Mouse (Mus musculus): ENCODE measurements around the gene Zfp536. TPM values are rescaled to one million over a fixed set of nuclear protein-coding genes. Genes with fewer than 3 reads are reported as not detected.

Zfp536 gene
- polyA plus RNA-seq, 1 experiment from 2014 or later: 27.5 TPM

- no peak for ATAC-seq (ENCODE audit: low FRiP score)
- no peaks in the 10 kb centered on the region for H3K4me1 ChIP-seq (ENCODE audit: control insufficient read depth, insufficient read depth, low read length)
- H3K4me3 ChIP-seq (ENCODE audit: low read depth, low read length): no peak overlapping the region
- H3K27me3 ChIP-seq (ENCODE audit: control insufficient read depth, insufficient read depth, low read length): no peaks in the 10 kb centered on the region
- 84% methylated on average over 4 of the region's 4 CpGs for WGBS
- H3K9ac ChIP-seq (ENCODE audit: low read length): no peak overlapping the region
- H3K4me2 ChIP-seq: no peak overlapping the region
- no peaks in the 10 kb centered on the region for H3K36me3 ChIP-seq (ENCODE audit: control insufficient read depth, insufficient read depth, low read length)
- no peak for DNase-seq (ENCODE audit: low spot score, missing footprints)
- H3K9me3 ChIP-seq (ENCODE audit: control insufficient read depth, low read length): no peaks in the 10 kb centered on the region
- H3K27ac ChIP-seq (ENCODE audit: low read depth, low read length): no peak overlapping the region
Measured at GRCm38 (mm10) chr7:37788721-37789120, 15.3 kb upstream of the Zfp536 start.

- Histone ChIP-seq H3K9ac (ENCODE audit: low read length) (no peak overlapping the region), H3K4me3 (ENCODE audit: low read depth, low read length) (no peak overlapping the region), H3K4me1 (ENCODE audit: control insufficient read depth, insufficient read depth, low read length) (peaks cover 9% of the 10 kb centered on the region), H3K36me3 (ENCODE audit: control insufficient read depth, insufficient read depth, low read length) (no peaks in the 10 kb centered on the region), H3K27ac (ENCODE audit: low read depth, low read length) (no peak overlapping the region), H3K4me2 (no peak overlapping the region), H3K9me3 (ENCODE audit: control insufficient read depth, low read length) (no peaks in the 10 kb centered on the region), H3K27me3 (ENCODE audit: control insufficient read depth, insufficient read depth, low read length) (no peaks in the 10 kb centered on the region)
- peak; percentile 97 for DNase-seq (ENCODE audit: low spot score, missing footprints)
- WGBS: 2% methylated on average over 15 of the region's 15 CpGs
- ATAC-seq (ENCODE audit: low FRiP score): no peak
Measured at GRCm38 (mm10) chr7:37775502-37775901, 2.1 kb upstream of the Zfp536 start.

GRCm38 (mm10) chr7:37774463-37774970 lies 1.1 kb upstream of the Zfp536 start:
- no peak overlapping the region for H3K27ac ChIP-seq (ENCODE audit: low read depth, low read length)
- ATAC-seq (ENCODE audit: low FRiP score): no peak
- H3K9me3 ChIP-seq (ENCODE audit: control insufficient read depth, low read length): no peaks in the 10 kb centered on the region
- peak overlapping the region; percentile 11; the same call in 1 of the 2 replicates for H3K4me2 ChIP-seq
- H3K27me3 ChIP-seq (ENCODE audit: control insufficient read depth, insufficient read depth, low read length): no peaks in the 10 kb centered on the region
- no peak overlapping the region for H3K9ac ChIP-seq (ENCODE audit: low read length)
- 10% methylated on average over 11 of the region's 11 CpGs for WGBS
- no peak overlapping the region for H3K4me3 ChIP-seq (ENCODE audit: low read depth, low read length)
- peak; percentile 92 for DNase-seq (ENCODE audit: low spot score, missing footprints)
- H3K36me3 ChIP-seq (ENCODE audit: control insufficient read depth, insufficient read depth, low read length): no peaks in the 10 kb centered on the region
- peaks cover 9% of the 10 kb centered on the region for H3K4me1 ChIP-seq (ENCODE audit: control insufficient read depth, insufficient read depth, low read length)

GRCm38 (mm10) chr7:37773906-37774305 lies 465 bp upstream of the Zfp536 start:
- H3K4me3 ChIP-seq (ENCODE audit: low read depth, low read length): peak overlapping the region; percentile 55
- no peak overlapping the region for H3K27ac ChIP-seq (ENCODE audit: low read depth, low read length)
- peak overlapping the region; percentile 90; the same call in 1 of the 2 replicates for H3K9ac ChIP-seq (ENCODE audit: low read length)
- peak; percentile 90 for DNase-seq (ENCODE audit: low spot score, missing footprints)
- ATAC-seq (ENCODE audit: low FRiP score): no peak
- H3K4me1 ChIP-seq (ENCODE audit: control insufficient read depth, insufficient read depth, low read length): peaks cover 9% of the 10 kb centered on the region
- no peaks in the 10 kb centered on the region for H3K36me3 ChIP-seq (ENCODE audit: control insufficient read depth, insufficient read depth, low read length)
- 7% methylated on average over 5 of the region's 5 CpGs for WGBS
- no peaks in the 10 kb centered on the region for H3K9me3 ChIP-seq (ENCODE audit: control insufficient read depth, low read length)
- no peaks in the 10 kb centered on the region for H3K27me3 ChIP-seq (ENCODE audit: control insufficient read depth, insufficient read depth, low read length)
- peak overlapping the region; percentile 87 for H3K4me2 ChIP-seq

DNA sequence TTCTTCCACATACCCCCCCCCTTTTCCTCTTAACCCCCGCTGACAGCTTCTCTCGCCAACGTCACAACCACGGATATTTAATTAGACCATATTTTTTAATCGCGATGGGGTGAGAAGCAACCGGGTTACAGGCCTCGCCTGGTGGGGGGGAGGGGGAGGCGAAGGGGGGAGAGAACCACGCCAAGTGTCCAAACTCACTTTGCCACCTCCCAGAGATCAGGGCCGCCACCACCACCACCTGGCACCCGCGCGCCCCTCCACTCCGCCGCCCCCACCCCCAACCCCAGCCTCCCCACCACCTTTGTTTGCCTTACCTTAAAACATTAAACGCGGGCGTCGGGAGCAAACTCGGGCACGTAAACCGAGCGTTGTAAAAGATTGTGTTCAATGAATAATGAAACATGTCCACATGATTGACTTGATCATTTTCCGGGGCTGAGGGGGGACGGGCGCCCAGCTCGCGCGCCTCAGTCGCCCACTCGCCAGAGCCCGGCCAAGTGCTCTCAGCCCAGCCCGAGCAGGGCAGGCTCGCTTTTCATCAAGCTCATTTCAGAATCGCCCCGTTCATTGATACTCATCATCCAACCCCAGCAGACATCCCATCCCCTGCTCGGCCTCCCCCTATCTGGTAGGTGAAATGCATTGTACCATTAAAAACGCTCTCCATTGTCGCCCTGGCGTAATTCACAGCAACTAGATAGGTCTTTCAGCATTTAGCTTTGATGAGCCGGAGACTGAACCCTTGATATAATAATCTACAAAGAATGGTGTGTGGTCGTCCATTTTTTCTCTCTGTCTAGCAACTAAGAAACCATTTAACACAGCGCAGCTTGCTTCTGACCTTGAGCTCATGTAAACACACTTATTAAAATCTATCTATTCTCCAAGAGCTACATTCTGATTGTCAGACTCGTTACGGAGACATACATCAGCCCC lies 797 bp downstream of the Zfp536 start:
- under 1% methylated on average over 46 of the region's 46 CpGs for WGBS
- no peaks in the 10 kb centered on the region for H3K9me3 ChIP-seq (ENCODE audit: control insufficient read depth, low read length)
- peak overlapping the region; percentile 82 for H3K27ac ChIP-seq (ENCODE audit: low read depth, low read length)
- peak; percentile 43 for ATAC-seq (ENCODE audit: low FRiP score)
- H3K4me1 ChIP-seq (ENCODE audit: control insufficient read depth, insufficient read depth, low read length): peaks cover 20% of the 10 kb centered on the region
- peak overlapping the region; percentile 55 for H3K4me3 ChIP-seq (ENCODE audit: low read depth, low read length)
- no peaks in the 10 kb centered on the region; the same call in none of the 2 replicates for H3K27me3 ChIP-seq (ENCODE audit: control insufficient read depth, insufficient read depth, low read length)
- DNase-seq (ENCODE audit: low spot score, missing footprints): peak; percentile 97
- H3K9ac ChIP-seq (ENCODE audit: low read length): peak overlapping the region; percentile 90
- H3K36me3 ChIP-seq (ENCODE audit: control insufficient read depth, insufficient read depth, low read length): no peaks in the 10 kb centered on the region
- H3K4me2 ChIP-seq: peak overlapping the region; percentile 87

- under 1% methylated on average over 66 of the region's 75 CpGs for WGBS
- peak; percentile 97 for DNase-seq (ENCODE audit: low spot score, missing footprints)
- H3K4me1 ChIP-seq (ENCODE audit: control insufficient read depth, insufficient read depth, low read length): peaks cover 26% of the 10 kb centered on the region
- peak overlapping the region; percentile 90 for H3K9ac ChIP-seq (ENCODE audit: low read length)
- H3K9me3 ChIP-seq (ENCODE audit: control insufficient read depth, low read length): no peaks in the 10 kb centered on the region
- no peaks in the 10 kb centered on the region; the same call in none of the 2 replicates for H3K27me3 ChIP-seq (ENCODE audit: control insufficient read depth, insufficient read depth, low read length)
- H3K27ac ChIP-seq (ENCODE audit: low read depth, low read length): peak overlapping the region; percentile 82
- peak overlapping the region; percentile 55 for H3K4me3 ChIP-seq (ENCODE audit: low read depth, low read length)
- H3K36me3 ChIP-seq (ENCODE audit: control insufficient read depth, insufficient read depth, low read length): no peaks in the 10 kb centered on the region
- peak; percentile 41 for ATAC-seq (ENCODE audit: low FRiP score)
- H3K4me2 ChIP-seq: peak overlapping the region; percentile 87
Measured at GRCm38 (mm10) chr7:37771491-37772375, 1.7 kb downstream of the Zfp536 start.

DNA sequence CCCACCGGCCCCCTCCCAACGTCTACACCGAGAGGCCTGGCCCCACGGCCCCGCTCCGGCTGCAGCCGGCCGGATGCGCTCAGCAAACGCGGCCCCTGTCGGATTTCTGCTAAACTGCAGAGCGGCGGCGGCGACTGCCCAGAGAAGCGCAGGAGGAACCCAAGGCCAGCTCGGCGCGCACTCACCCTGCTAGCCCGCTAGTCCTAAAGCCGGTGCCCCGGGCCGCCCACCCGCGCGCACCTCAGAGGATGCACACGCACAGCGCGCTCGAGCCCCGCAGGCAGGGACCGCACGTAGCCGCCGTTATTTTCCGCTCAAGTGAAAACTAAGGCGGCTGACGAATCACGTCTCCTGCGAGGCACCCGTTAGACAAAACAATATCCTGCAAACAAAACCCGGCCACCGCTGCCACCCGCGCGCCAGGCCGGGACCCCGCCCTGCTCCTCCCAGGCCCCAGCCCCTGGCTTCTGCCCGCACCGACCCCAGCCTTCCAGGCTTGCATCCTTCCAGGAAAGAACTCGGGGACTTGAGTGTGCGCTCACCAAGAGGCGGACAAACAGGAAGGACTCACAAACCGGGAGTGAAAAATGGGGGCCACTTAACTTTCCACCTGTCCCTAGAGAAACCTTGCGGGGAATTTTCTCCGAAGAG lies 2.9 kb downstream of the Zfp536 start:
- peak overlapping the region; percentile 90 for H3K9ac ChIP-seq (ENCODE audit: low read length)
- H3K4me2 ChIP-seq: peak overlapping the region; percentile 87
- under 1% methylated on average over 57 of the region's 57 CpGs for WGBS
- no peaks in the 10 kb centered on the region for H3K9me3 ChIP-seq (ENCODE audit: control insufficient read depth, low read length)
- peaks cover 30% of the 10 kb centered on the region for H3K4me1 ChIP-seq (ENCODE audit: control insufficient read depth, insufficient read depth, low read length)
- H3K4me3 ChIP-seq (ENCODE audit: low read depth, low read length): peak overlapping the region; percentile 55
- no peaks in the 10 kb centered on the region for H3K36me3 ChIP-seq (ENCODE audit: control insufficient read depth, insufficient read depth, low read length)
- ATAC-seq (ENCODE audit: low FRiP score) (peak; percentile 81), DNase-seq (ENCODE audit: low spot score, missing footprints) (peak; percentile 98)
- H3K27me3 ChIP-seq (ENCODE audit: control insufficient read depth, insufficient read depth, low read length): no peaks in the 10 kb centered on the region; the same call in none of the 2 replicates
- peak overlapping the region; percentile 91 for H3K27ac ChIP-seq (ENCODE audit: low read depth, low read length)

Measured in midbrain, embryonic 11.5 days (tissue).